Mouse (Mus musculus): ENCODE results near the gene Cdkn2d. TPM values are rescaled to one million over a fixed set of nuclear protein-coding genes. Genes with fewer than 3 reads are reported as not detected.

The Cdkn2d gene
- polyA plus RNA-seq, 1 experiment from 2014 or later = 34.9 TPM

- H3K9me3 ChIP-seq (ENCODE audit: low read length) = no peaks in the 10 kb centered on the region
- DNase-seq (ENCODE audit: low spot score) (no peak), ATAC-seq (no peak)
- no peak overlapping the region for H3K4me2 ChIP-seq (replicated peaks; ENCODE audit: low read depth, low read length)
- no peak overlapping the region for H3K27ac ChIP-seq (ENCODE audit: low read length)
- WGBS = 93% methylated on average over 16 of the region's 16 CpGs
- peaks cover 15% of the 10 kb centered on the region for H3K4me1 ChIP-seq (ENCODE audit: insufficient read depth, low read depth, low read length)
- peaks cover 27% of the 10 kb centered on the region for H3K36me3 ChIP-seq (ENCODE audit: insufficient read depth, low read length)
- TF ChIP-seq CTCF (IDR thresholded peaks at IDR 0.05) = no peak
- TF ChIP-seq EP300 (IDR thresholded peaks at IDR 0.05) = no peak
- H3K9ac ChIP-seq (replicated peaks; ENCODE audit: low read depth) = no peak overlapping the region
- no peak overlapping the region for H3K4me3 ChIP-seq (ENCODE audit: low read depth, low read length)
- H3K27me3 ChIP-seq (replicated peaks; ENCODE audit: insufficient read depth, low read length) = no peaks in the 10 kb centered on the region
Measured at GRCm38 (mm10) chr9:21268305-21268704, 22.9 kb downstream of the Cdkn2d start.

- peaks cover 18% of the 10 kb centered on the region for H3K36me3 ChIP-seq (ENCODE audit: insufficient read depth, low read length)
- no peak overlapping the region for H3K4me2 ChIP-seq (replicated peaks; ENCODE audit: low read depth, low read length)
- H3K27ac ChIP-seq (ENCODE audit: low read length) = no peak overlapping the region
- TF ChIP-seq EP300 (IDR thresholded peaks at IDR 0.05) (no peak), CTCF (IDR thresholded peaks at IDR 0.05) (no peak)
- H3K27me3 ChIP-seq (replicated peaks; ENCODE audit: insufficient read depth, low read length) = no peaks in the 10 kb centered on the region
- no peak for DNase-seq (ENCODE audit: low spot score)
- H3K9me3 ChIP-seq (ENCODE audit: low read length) = no peaks in the 10 kb centered on the region
- H3K4me3 ChIP-seq (ENCODE audit: low read depth, low read length) = no peak overlapping the region
- WGBS = 87% methylated on average over 5 of the region's 5 CpGs
- no peak for ATAC-seq
- peaks cover 15% of the 10 kb centered on the region for H3K4me1 ChIP-seq (ENCODE audit: insufficient read depth, low read depth, low read length)
- no peak overlapping the region for H3K9ac ChIP-seq (replicated peaks; ENCODE audit: low read depth)
Measured at GRCm38 (mm10) chr9:21266889-21267288, 24.3 kb downstream of the Cdkn2d start.

- Histone ChIP-seq H3K27me3 (replicated peaks; ENCODE audit: insufficient read depth, low read length) (no peaks in the 10 kb centered on the region), H3K27ac (ENCODE audit: low read length) (peak overlapping the region; percentile 81), H3K4me1 (ENCODE audit: insufficient read depth, low read depth, low read length) (peaks cover 15% of the 10 kb centered on the region), H3K4me2 (replicated peaks; ENCODE audit: low read depth, low read length) (peak overlapping the region; percentile 88), H3K9ac (replicated peaks; ENCODE audit: low read depth) (peak overlapping the region; percentile 88), H3K4me3 (ENCODE audit: low read depth, low read length) (peak overlapping the region; percentile 96), H3K9me3 (ENCODE audit: low read length) (no peaks in the 10 kb centered on the region), H3K36me3 (ENCODE audit: insufficient read depth, low read length) (peaks cover 10% of the 10 kb centered on the region)
- no peak for DNase-seq (ENCODE audit: low spot score)
- no peak; the same call in 1 of the 2 replicates for ATAC-seq
- 5% methylated on average over 11 of the region's 11 CpGs for WGBS
- no peak for TF ChIP-seq EP300 (IDR thresholded peaks at IDR 0.05)
- no peak for TF ChIP-seq CTCF (IDR thresholded peaks at IDR 0.05)
Measured at GRCm38 (mm10) chr9:21265611-21266010, 25.6 kb downstream of the Cdkn2d start.

- 1% methylated on average over 47 of the region's 49 CpGs for WGBS
- Histone ChIP-seq H3K9me3 (ENCODE audit: low read length) (no peaks in the 10 kb centered on the region), H3K4me1 (ENCODE audit: insufficient read depth, low read depth, low read length) (peaks cover 15% of the 10 kb centered on the region), H3K27me3 (replicated peaks; ENCODE audit: insufficient read depth, low read length) (no peaks in the 10 kb centered on the region), H3K4me2 (replicated peaks; ENCODE audit: low read depth, low read length) (peak within 1 kb of the TSS; percentile 88), H3K4me3 (ENCODE audit: low read depth, low read length) (peak within 1 kb of the TSS; percentile 96), H3K36me3 (ENCODE audit: insufficient read depth, low read length) (peaks cover 4% of the 10 kb centered on the region), H3K27ac (ENCODE audit: low read length) (peak within 1 kb of the TSS; percentile 81), H3K9ac (replicated peaks; ENCODE audit: low read depth) (peak within 1 kb of the TSS; percentile 88)
- peak; percentile 99 for ATAC-seq
- no peak for TF ChIP-seq CTCF (IDR thresholded peaks at IDR 0.05)
- TF ChIP-seq EP300 (IDR thresholded peaks at IDR 0.05) = peak; percentile 4; the same call in 1 of the 2 replicates
- peak; percentile 100 for DNase-seq (ENCODE audit: low spot score)
Measured at GRCm38 (mm10) chr9:21265000-21265561, 26.1 kb downstream of the Cdkn2d start, which contains the start of gene Atg4d. Atg4d (plus strand) TSS chr9:21265293.

- ATAC-seq = peak; percentile 49
- Histone ChIP-seq H3K4me2 (replicated peaks; ENCODE audit: low read depth, low read length) (peak overlapping the region; percentile 88), H3K9me3 (ENCODE audit: low read length) (no peaks in the 10 kb centered on the region), H3K27ac (ENCODE audit: low read length) (peak overlapping the region; percentile 77), H3K36me3 (ENCODE audit: insufficient read depth, low read length) (no peaks in the 10 kb centered on the region; the same call in 1 of the 2 replicates), H3K4me1 (ENCODE audit: insufficient read depth, low read depth, low read length) (peaks cover 15% of the 10 kb centered on the region), H3K4me3 (ENCODE audit: low read depth, low read length) (peak overlapping the region; percentile 96), H3K27me3 (replicated peaks; ENCODE audit: insufficient read depth, low read length) (no peaks in the 10 kb centered on the region), H3K9ac (replicated peaks; ENCODE audit: low read depth) (no peak overlapping the region)
- 20% methylated on average over 17 of the region's 17 CpGs for WGBS
- DNase-seq (ENCODE audit: low spot score) = no peak
- TF ChIP-seq CTCF (IDR thresholded peaks at IDR 0.05) (no peak), EP300 (IDR thresholded peaks at IDR 0.05) (no peak)
Measured at GRCm38 (mm10) chr9:21264272-21264999, 26.8 kb downstream of the Cdkn2d start.

- H3K9me3 ChIP-seq (ENCODE audit: low read length) = no peaks in the 10 kb centered on the region
- no peak overlapping the region for H3K9ac ChIP-seq (replicated peaks; ENCODE audit: low read depth)
- WGBS = 51% methylated on average over 2 of the region's 2 CpGs
- DNase-seq (ENCODE audit: low spot score) (no peak), ATAC-seq (no peak)
- no peak overlapping the region for H3K4me3 ChIP-seq (ENCODE audit: low read depth, low read length)
- H3K27me3 ChIP-seq (replicated peaks; ENCODE audit: insufficient read depth, low read length) = no peaks in the 10 kb centered on the region
- H3K4me2 ChIP-seq (replicated peaks; ENCODE audit: low read depth, low read length) = no peak overlapping the region
- H3K4me1 ChIP-seq (ENCODE audit: insufficient read depth, low read depth, low read length) = peaks cover 15% of the 10 kb centered on the region
- no peak overlapping the region for H3K27ac ChIP-seq (ENCODE audit: low read length)
- TF ChIP-seq EP300 (IDR thresholded peaks at IDR 0.05) (no peak), CTCF (IDR thresholded peaks at IDR 0.05) (no peak)
- H3K36me3 ChIP-seq (ENCODE audit: insufficient read depth, low read length) = no peaks in the 10 kb centered on the region
Measured at GRCm38 (mm10) chr9:21261831-21262230, 29.4 kb downstream of the Cdkn2d start.

Data from lung, postnatal 0 days (tissue).